Mouse (Mus musculus) cerebellum, postnatal 4 days (tissue): ENCODE measurements at regions not wholly inside any gene's neighbourhood (a gene's known extent, or its start where the extent isn't known, plus 50 kb on each side); places are given as distances from the start of the nearest gene placed in this dataset.
A peak's percentile ranks its signal among the peaks of the same experiment; 100 is the strongest.

Experiments used
- DNase-seq, 2 experiments: peaks; one replicate each; pipeline ENCODE4 v3.0.0; 2022; ENCODE audit warnings: low spot score in 2 of 2, mixed read lengths in 1 of 2

DNA sequence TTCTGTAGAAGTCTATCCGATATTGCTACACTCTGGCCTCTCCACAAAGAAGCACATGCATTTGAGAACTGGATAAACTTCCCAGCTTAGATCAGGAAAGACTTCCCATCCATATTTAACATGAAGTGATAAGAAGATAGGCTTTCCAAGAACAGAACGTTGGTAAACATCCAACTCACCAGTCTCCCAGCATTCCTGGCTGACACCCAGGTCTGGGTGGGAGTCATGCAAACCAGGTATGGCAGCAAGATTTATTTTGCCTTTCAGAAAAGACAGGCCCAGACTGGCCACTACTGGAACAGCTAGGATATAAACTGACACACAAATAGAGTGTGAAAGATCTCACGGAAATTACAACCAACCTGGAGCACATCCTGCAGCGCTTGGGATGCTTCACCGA, 459.6 kb downstream of the Psat1 start:
- DNase-seq = peak in 1 of 2 experiments; percentile 8

DNA sequence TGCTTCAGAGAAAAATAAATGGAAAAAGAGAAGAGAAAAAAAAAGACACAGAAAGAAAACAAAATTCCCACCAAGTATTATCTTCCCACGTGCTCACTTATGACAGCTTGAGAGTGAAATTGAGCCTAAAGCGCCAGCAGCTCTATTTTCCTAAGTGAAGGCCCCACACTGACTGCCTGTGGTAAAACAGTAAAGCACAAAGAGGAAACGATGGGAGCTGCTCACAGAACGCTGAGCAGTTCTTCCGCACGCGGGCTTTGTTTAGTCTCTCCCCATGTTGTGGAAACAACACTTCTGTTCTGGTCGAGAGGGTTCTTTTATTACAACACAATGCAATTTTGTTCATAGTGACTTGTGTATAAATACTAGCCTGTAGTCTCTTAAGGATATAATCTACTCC, 465.5 kb downstream of the Psat1 start:
- DNase-seq = no peak

- no peak for DNase-seq
Observed at GRCm38 (mm10) chr19:15469541-15469940, 477.6 kb downstream of the Psat1 start.

GRCm38 (mm10) chr19:15466713-15467112, 480.4 kb downstream of the Psat1 start:
- no peak for DNase-seq

GRCm38 (mm10) chr19:15465063-15465760, 481.9 kb downstream of the Psat1 start:
- no peak for DNase-seq

- DNase-seq = no peak
Observed at GRCm38 (mm10) chr19:15457793-15458192, 489.3 kb downstream of the Psat1 start.

GRCm38 (mm10) chr19:15456943-15457735, 490.0 kb downstream of the Psat1 start:
- no peak for DNase-seq

DNA sequence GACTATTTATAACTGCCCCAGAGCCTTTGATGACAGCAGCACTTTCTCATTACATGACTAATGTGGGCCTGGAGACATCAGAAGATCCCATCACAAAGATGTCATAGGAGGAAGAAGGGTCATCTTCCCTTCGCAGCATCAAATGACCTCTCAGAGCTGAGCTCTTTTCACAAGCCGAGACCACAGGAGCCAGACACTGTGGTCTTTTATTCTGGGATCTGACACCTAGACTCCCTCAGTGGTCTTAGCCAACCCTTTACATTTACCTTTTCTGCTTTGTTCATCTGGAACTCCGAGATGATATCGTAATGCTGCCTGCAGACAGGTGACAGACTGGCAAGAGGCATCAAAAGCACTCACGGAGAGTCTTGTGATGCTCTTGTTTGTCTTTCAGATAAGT, 498.1 kb downstream of the Psat1 start:
- DNase-seq = no peak

DNA sequence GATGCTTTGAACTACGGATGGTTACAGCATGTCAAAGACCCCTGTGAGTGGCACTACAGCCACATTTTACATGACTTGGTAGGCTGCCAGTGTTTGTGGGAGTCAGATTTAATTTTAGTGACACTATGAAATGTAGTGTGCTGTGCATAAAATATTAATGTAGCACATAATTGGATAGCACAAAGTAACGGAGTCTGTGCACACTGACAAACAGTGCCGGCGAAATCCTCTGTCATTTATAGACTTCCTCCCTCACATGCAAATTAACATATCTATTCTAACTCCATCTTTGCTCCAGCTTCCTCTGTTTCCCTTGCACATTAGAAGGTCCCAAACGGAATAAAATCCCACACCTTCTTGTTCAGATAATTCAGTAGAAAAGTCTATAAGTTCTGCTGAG, 515.3 kb downstream of the Psat1 start:
- DNase-seq = no peak

- DNase-seq = no peak
Observed at GRCm38 (mm10) chr19:15421311-15421710, 525.8 kb downstream of the Psat1 start.

GRCm38 (mm10) chr19:15398624-15399023, 548.5 kb downstream of the Psat1 start:
- DNase-seq = no peak

DNA sequence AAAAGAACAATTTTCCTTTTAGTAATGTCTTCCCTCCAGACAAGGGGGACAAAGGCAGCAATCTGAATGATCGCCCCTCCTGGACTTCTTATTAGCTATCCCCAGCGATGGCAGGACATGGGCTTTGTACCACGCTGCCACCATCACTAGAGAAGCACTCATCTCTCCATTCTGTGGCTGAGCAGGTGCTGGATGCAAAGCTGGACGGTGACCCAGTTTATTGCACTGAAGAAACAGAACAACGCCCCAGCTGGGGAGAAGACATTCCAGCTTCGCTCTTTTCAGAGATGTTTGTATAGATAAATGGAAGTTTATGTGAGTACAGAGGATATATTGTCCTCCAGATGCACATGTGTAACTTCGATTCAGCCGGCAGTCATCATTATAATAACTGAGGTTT, 575.5 kb downstream of the Psat1 start:
- DNase-seq = no peak

DNA sequence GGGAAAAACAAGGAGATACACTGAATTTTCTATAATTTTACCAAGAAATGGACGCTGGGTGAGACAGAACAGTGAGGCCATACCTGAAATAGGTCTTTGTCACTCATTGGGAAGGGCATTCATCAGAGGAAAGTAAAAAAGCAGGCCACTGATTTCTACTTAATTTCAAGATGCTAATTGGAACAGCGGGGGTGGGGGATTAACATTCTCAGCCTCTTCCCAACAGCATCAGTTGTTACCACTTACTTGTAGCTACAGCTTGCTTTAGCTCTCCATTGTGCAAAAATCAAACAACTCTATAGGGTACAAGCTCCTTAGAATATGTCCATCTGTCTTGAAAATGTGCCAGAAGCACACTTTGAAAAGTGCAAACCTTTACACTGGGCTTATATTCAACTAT, 580.2 kb downstream of the Psat1 start:
- DNase-seq = no peak

DNA sequence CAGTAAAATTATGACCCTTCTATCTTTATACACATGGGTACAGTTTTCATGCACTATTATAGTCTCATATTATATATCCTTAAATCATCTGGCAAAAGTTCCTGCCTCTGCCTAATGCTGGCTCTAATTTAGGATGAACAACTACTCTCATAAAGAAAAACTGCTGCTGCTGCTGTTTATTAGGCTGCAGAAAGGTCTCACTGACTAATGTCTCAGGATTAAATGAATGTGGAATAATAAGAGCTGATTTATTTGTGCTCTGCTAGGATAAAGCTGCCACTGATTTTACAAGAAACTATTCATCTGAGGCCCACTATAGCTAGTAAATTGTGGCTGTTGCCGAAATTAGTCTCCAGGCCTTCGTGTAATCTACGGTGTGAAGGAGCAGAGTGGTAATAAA, 590.0 kb downstream of the Psat1 start:
- DNase-seq = no peak

DNA sequence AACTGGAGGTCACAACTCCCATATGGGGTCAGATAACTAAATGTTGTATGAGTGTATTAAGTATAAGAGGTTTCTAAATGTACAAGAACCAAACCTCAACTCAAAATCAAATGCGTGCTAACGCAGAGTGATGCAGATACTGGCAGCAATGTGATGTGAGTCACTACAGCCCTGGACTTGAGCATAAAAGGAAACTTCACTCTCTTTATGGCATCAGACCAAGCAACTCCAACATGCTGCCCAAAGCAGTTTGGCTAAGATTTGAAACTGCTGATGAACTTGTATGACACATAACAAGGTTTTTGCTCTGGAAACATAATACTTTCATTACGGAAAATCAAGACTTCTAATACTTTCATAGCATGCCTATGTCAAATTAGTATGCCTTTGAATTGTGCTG, 598.8 kb downstream of the Psat1 start:
- no peak for DNase-seq

- DNase-seq = no peak
Observed at GRCm38 (mm10) chr19:15342229-15342628, 604.9 kb downstream of the Psat1 start.

GRCm38 (mm10) chr19:15340305-15340983, 606.7 kb downstream of the Psat1 start:
- no peak for DNase-seq

DNA sequence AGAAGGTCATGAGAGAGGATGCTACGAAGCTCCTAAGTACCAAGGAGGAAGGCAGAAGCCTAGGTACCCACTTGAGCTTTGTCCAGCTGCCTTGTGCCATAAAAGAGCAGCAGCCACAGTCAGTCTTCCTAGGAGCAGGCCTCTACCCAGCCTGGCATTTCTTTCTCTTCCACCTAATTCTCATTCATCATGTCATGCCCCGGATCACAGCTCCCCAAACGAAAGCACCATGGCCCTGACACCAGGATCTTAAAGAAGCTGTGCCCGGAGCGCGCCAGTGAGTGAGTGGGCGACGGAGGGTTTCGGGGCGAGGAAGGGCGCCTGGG, 607.2 kb downstream of the Psat1 start:
- no peak for DNase-seq

GRCm38 (mm10) chr19:15330155-15330554, 617.0 kb downstream of the Psat1 start:
- DNase-seq = no peak

DNA sequence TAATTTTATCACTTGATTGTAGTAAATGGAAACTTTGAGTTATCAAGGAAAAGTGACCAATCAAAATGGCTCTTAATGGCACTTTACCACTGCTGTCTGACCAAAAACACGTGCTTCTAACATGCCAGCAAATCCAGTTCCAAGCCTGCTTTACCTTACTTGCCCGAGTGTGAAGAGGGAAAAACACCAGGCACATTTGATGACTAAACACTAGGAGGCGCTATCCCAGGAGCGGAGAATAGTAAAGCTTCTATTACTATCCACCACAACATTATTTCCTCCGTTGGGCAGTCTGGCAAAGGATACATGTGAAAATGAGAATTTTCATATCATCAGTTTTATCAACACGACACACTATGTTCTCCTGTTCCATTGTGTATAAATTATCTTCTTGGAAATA, 647.7 kb downstream of the Psat1 start:
- DNase-seq = peak in 1 of 2 experiments; percentile 3

DNA sequence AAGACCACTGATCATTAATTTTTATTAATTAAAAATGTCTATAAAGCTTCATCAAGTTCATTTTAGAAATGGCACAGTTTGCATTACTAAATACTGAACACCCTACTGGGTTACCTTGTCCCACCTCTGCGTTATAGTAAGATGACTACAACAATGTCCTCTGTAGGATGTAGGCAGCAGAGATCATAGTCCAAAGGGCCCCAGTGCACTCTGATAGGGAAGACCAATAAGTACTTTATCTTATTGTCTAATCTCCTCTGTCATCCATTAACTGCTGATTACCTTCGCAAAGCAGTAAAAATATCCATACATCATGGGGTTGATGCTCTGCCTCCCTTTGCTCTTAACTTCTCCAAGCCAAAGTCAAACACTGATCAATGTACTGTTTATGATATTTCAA, 662.1 kb downstream of the Psat1 start:
- no peak for DNase-seq

- DNase-seq = no peak
Observed at GRCm38 (mm10) chr19:15242781-15243180, 644.9 kb upstream of the Tle4 start.
